ENCODE assay signal across 9 mouse cellular contexts in genomic region chr3:145602410-145603206, GRCm38 (mm10). TPM values are rescaled to one million over a fixed set of nuclear protein-coding genes. Genes with fewer than 3 reads are reported as not detected.
DNase-seq lines count a peak whose midpoint lies in the region; ATAC-seq and TF ChIP-seq lines count a peak whose summit lies in the region.
"Had no signal": no experiment of that assay in that cellular context is flagged by ENCODE, and none has a peak within 500 bp of the region (broad histone marks: within the 10 kb centered on the region; RNA-seq: fewer than 3 reads in every experiment).

No protein-coding gene starts in this region.

- 59% methylated on average over 11 of the region's 11 CpGs for WGBS in heart, embryonic 14.5 days
- WGBS in hindbrain, postnatal 0 days: 63% methylated on average over 11 of the region's 11 CpGs

- CTCF ChIA-PET in Patski (lab: Charles Lee): interaction anchor here (0.8 to 3.1 kb wide), 8 partner anchors 8 to 128 kb away, joined by 3 to 15 read pairs (median 5); partner anchors contain the start of gene Ccn1

- H3K9me3 ChIP-seq in heart, embryonic 14.5 days (ENCODE audit: control insufficient read depth, low read length): no peaks in the 10 kb centered on the region
- no peaks in the 10 kb centered on the region for H3K9me3 ChIP-seq in hindbrain, postnatal 0 days (ENCODE audit: low read length)

- H3K9ac ChIP-seq in heart, embryonic 14.5 days (ENCODE audit: low read length): 0 out of 2 replicates have a peak overlapping the region, but pooled peaks have one; percentile 17
- no peak overlapping the region for H3K9ac ChIP-seq in hindbrain, postnatal 0 days (replicated peaks; ENCODE audit: low read length)

- H3K27me3 ChIP-seq in heart, embryonic 14.5 days (ENCODE audit: control insufficient read depth, insufficient read depth, low read length): no peaks in the 10 kb centered on the region
- H3K27me3 ChIP-seq in Patski: no peaks in the 10 kb centered on the region
- H3K27me3 ChIP-seq in hindbrain, postnatal 0 days (ENCODE audit: insufficient read depth, low read length): no peaks in the 10 kb centered on the region

- H3K4me1 ChIP-seq in heart, embryonic 14.5 days (ENCODE audit: control insufficient read depth in 2 of 2, insufficient read depth in 2 of 2, low read length in 2 of 2): 0 out of 4 replicates have a peak, but pooled peaks cover 0 to 4% of the 10 kb centered on the region in 2 experiments
- no peaks in the 10 kb centered on the region for H3K4me1 ChIP-seq in hindbrain, postnatal 0 days (ENCODE audit: insufficient read depth, low read length)

- ATAC-seq in heart, embryonic 14.5 days (ENCODE audit: insufficient number of reproducible peaks, insufficient read depth, low FRiP score, low read depth): no peak
- ATAC-seq in Patski: peak; percentile 63
- ATAC-seq in hindbrain, postnatal 0 days: 0 out of 2 replicates have a peak, but pooled peaks have one; percentile 18
- 0 out of 2 replicates have a peak, but pooled peaks have one; percentile 21 for ATAC-seq in megakaryocyte-erythroid progenitor cell, adult 5-6 weeks (replicated peaks; ENCODE audit: low FRiP score, low TSS enrichment, poor library complexity, severe bottlenecking)

- no peak overlapping the region for H3K4me2 ChIP-seq in heart, embryonic 14.5 days (ENCODE audit: low read length)
- no peak overlapping the region for H3K4me2 ChIP-seq in hindbrain, postnatal 0 days (ENCODE audit: low read depth, low read length)

- H3K4me3 ChIP-seq in heart, embryonic 14.5 days (ENCODE audit: control insufficient read depth in 1 of 2, insufficient read depth in 1 of 2, low read depth in 1 of 2, low read length in 2 of 2): no peak overlapping the region
- H3K4me3 ChIP-seq in hindbrain, postnatal 0 days (ENCODE audit: low read length): no peak overlapping the region

- H3K27ac ChIP-seq in heart, embryonic 14.5 days (replicated peaks in 1 of 2; ENCODE audit: control insufficient read depth in 1 of 2, insufficient read depth in 1 of 2, low read depth in 2 of 2, low read length in 2 of 2): 0 out of 4 replicates have a peak overlapping the region, but pooled peaks of 1 of the 2 experiments have one; percentile 24
- no peak overlapping the region for H3K27ac ChIP-seq in hindbrain, postnatal 0 days

- H3K36me3 ChIP-seq in heart, embryonic 14.5 days (ENCODE audit: control insufficient read depth, insufficient read depth, low read length): peaks cover 84% of the 10 kb centered on the region
- H3K36me3 ChIP-seq in hindbrain, postnatal 0 days (ENCODE audit: insufficient read depth, low read length): peaks cover 32% of the 10 kb centered on the region

- POLR2A ChIA-PET in Patski (lab: Charles Lee): interaction anchor here (0.7 to 1.0 kb wide), 4 partner anchors 12 to 49 kb away, joined by 3 to 6 read pairs (median 4); no protein-coding TSS in a partner anchor

- in situ Hi-C loops in Patski (cut with MboI; ENCODE audit: low pct_unique_long_range_greater_than_20kb): no loop called here

- DNase-seq in heart, postnatal 4 days: no peak
- no peak for DNase-seq in Patski (ENCODE audit: low read depth, low spot score)
- DNase-seq in hindbrain, postnatal 0 days (ENCODE audit: low spot score): peak; percentile 19
- no peak for DNase-seq in cerebellum, adult 9-11 months
- DNase-seq in layer of hippocampus, adult 11-12 months (ENCODE audit: low spot score): no peak
- no peak for DNase-seq in spleen, adult 18-20 months

- no peak for TF ChIP-seq CTCF in Patski (IDR thresholded peaks at IDR 0.05)
- TF ChIP-seq CTCF in hindbrain, postnatal 0 days (IDR thresholded peaks at IDR 0.05; ENCODE audit: low read depth): no peak

RNA-seq across cellular contexts. Expression of gene Znhit6, which starts 26.6 kb away (rescaled TPM):
- 18.0 and 20.2 TPM in 2 replicates for polyA plus RNA-seq in heart, embryonic 14.5 days (2014; fragmentation: Nextera tagmentation; extraction: Ambion mirVana)
- 10 to 100 TPM; 14.9 to 15.2 TPM for total RNA-seq in heart, postnatal 4 days (2021)
- 55.9 TPM for polyA plus RNA-seq in Patski (2021)
- total RNA-seq in hindbrain, postnatal 0 days (2014; rRNA removed): 5.8 and 9.3 TPM in 2 replicates
- polyA plus RNA-seq in hindbrain, postnatal 0 days (2015; fragmentation: Nextera tagmentation; extraction: Ambion mirVana): 34.9 and 36.9 TPM in 2 replicates
- 33.5 and 44.3 TPM in 2 replicates for total RNA-seq in megakaryocyte-erythroid progenitor cell, adult 5-6 weeks (2014; fragmentation: Nextera tagmentation)
- total RNA-seq in megakaryocyte-erythroid progenitor cell, adult 5-6 weeks (2017): 38.1 and 49.5 TPM in 2 replicates

RNA-seq across cellular contexts. Expression of gene Ccn1, which starts 47.2 kb away (rescaled TPM):
- polyA plus RNA-seq in heart, embryonic 14.5 days (2014; fragmentation: Nextera tagmentation; extraction: Ambion mirVana): 29.4 and 42.7 TPM in 2 replicates
- 10 to 100 TPM; 50.7 to 73.3 TPM for total RNA-seq in heart, postnatal 4 days (2021)
- 1,216 TPM for polyA plus RNA-seq in Patski (2021)
- 2.9 and 8.2 TPM in 2 replicates for total RNA-seq in hindbrain, postnatal 0 days (2014; rRNA removed)
- polyA plus RNA-seq in hindbrain, postnatal 0 days (2015; fragmentation: Nextera tagmentation; extraction: Ambion mirVana): 9.7 and 10.1 TPM in 2 replicates
- not detected in 2 replicates for total RNA-seq in megakaryocyte-erythroid progenitor cell, adult 5-6 weeks (2014; fragmentation: Nextera tagmentation)
- total RNA-seq in megakaryocyte-erythroid progenitor cell, adult 5-6 weeks (2017): 1.9 TPM in 1 of 2 replicates, not detected in the other
- total RNA-seq: granulocyte monocyte progenitor cell, adult 5-6 weeks had no signal
